Mouse (Mus musculus) liver, adult 2 months (tissue): ENCODE measurements around the gene Slc2a5.

Experiments used
- CTCF ChIP-seq: fragments of 200-500 bp; IDR thresholded peaks from 2 replicates; pipeline ENCODE4 v1.5.1; 2011; ENCODE audit warnings: low read depth, low read length, control low read depth
- POLR2A ChIP-seq: fragments of 200-500 bp; IDR thresholded peaks from 2 replicates; pipeline ENCODE4 v1.6.1; 2011; ENCODE audit warnings: low read length, control low read depth; ENCODE audit not compliant: insufficient read depth; ENCODE audit errors: extremely low read depth

DNA sequence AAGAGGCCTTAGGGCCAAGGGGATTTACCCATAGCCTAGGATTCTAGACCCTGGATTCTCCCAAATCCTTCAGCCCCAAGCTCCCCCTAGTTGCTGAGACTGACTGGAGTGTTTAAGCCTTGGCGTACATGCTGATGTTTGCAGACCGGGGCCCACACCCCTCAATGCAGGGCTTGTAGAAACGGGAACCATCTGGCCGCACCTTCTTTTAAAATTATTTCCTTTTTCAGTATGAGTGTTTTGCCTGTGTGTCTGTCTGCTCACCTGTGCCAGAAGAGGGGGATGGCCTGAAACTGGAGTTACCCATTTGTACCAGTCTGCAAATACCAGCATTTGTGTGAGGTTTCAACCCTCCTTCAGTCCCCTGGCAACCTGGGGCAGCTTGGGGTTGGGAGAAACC lies 21.2 kb upstream of the Slc2a5 start:
- no peak for TF ChIP-seq CTCF
- no peak for TF ChIP-seq POLR2A
